Mouse (Mus musculus) G1E (cell line): ENCODE data around the gene Eral1. TPM values are rescaled to one million over a fixed set of nuclear protein-coding genes. Genes with fewer than 3 reads are reported as not detected.

Experiments used
- ATAC-seq: 2 replicates; pipeline ENCODE4 v1.8.0; 2016; ENCODE audit warnings: mild to moderate bottlenecking; ENCODE audit not compliant: insufficient number of reproducible peaks, poor library complexity, low FRiP score, severe bottlenecking; ENCODE audit errors: extremely low read depth
- DNase-seq: peaks from one replicate; pipeline ENCODE4 v3.0.0; 2012; ENCODE audit warnings: low spot score
- H3K27me3 ChIP-seq: 2 replicates; pipeline ENCODE4 v1.6.1; 2012; ENCODE audit warnings: mild to moderate bottlenecking, low read length, inconsistent platforms; ENCODE audit not compliant: insufficient read depth
- H3K36me3 ChIP-seq: replicated peaks from 2 replicates; pipeline ENCODE3; 2012; ENCODE audit warnings: mild to moderate bottlenecking, inconsistent platforms
- H3K4me1 ChIP-seq: 2 replicates; pipeline ENCODE4 v1.6.1; 2012; ENCODE audit warnings: low read depth, low read length, inconsistent platforms, mixed read lengths; ENCODE audit not compliant: insufficient read depth
- H3K4me3 ChIP-seq: 2 replicates; pipeline ENCODE4 v1.5.1; 2012; ENCODE audit warnings: low read depth, mild to moderate bottlenecking, inconsistent platforms, low read length, moderate library complexity, mixed read lengths
- H3K9me3 ChIP-seq: replicated peaks from 2 replicates; pipeline ENCODE4 v1.6.1; 2012; ENCODE audit warnings: inconsistent platforms
- CTCF ChIP-seq: IDR thresholded peaks from 2 replicates; pipeline ENCODE4 v1.5.1; 2012; ENCODE audit warnings: low read depth, low read length, inconsistent platforms, mixed read lengths
- GATA1 ChIP-seq: IDR thresholded peaks from 2 replicates; pipeline ENCODE4 v1.6.1; 2012; ENCODE audit warnings: borderline replicate concordance, low read length, inconsistent platforms, mixed read lengths
- GATA2 ChIP-seq: IDR thresholded peaks from 2 replicates; pipeline ENCODE4 v1.6.1; 2012; ENCODE audit warnings: low read depth, low read length, inconsistent platforms, borderline replicate concordance
- POLR2AphosphoS5 ChIP-seq: IDR thresholded peaks from 2 replicates; pipeline ENCODE4 v1.6.1; 2012; ENCODE audit warnings: low read depth, low read length, inconsistent platforms; ENCODE audit not compliant: insufficient replicate concordance
- TAL1 ChIP-seq: conservative IDR thresholded peaks from 2 replicates; pipeline ENCODE4 v1.6.1; 2012; ENCODE audit warnings: low read depth, low read length, inconsistent platforms, mixed read lengths
- polyA plus RNA-seq: library from polyadenylated mRNA; stranded (reverse); fragments of >175 nt; gene quantifications from 2 replicates; pipeline ENCODE4 v1.2.3, GENCODE M21; 2012
- total RNA-seq, 2 experiments: library from RNA; stranded (forward) in 1 of 2; stranded (reverse) in 1 of 2; fragments of 200-1000 nt in 1 of 2; fragments of >200 nt in 1 of 2; fragmentation: Nextera tagmentation in 1 of 2; gene quantifications; 2 replicates each; pipeline ENCODE4 v1.2.3; 2014 to 2017

The Eral1 gene
- total and polyA plus RNA-seq, 3 experiments = 8.7 to 65.4 (median 35.7) TPM

DNA sequence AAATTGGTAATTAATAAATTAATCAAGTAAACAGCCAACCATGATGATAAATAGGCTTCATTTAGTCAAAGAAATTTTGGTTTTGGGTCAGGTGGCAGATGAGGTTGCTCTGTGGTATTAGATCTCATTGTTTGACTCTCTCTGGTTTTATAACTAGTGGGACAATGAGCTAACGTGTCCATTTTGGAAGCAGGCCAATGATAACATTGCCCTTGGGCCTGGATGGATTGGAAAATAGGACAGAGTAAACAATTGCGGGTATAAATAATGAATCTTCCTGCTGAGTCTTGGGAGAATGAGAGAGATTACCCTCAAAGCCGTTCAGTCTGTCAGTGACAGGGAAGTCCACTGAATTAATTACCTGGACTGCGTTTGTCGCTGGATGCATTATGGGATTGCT lies 41.0 kb upstream of the Eral1 start:
- H3K27me3 ChIP-seq = no peaks in the 10 kb centered on the region
- no peak for DNase-seq
- peaks cover 83% of the 10 kb centered on the region for H3K4me1 ChIP-seq
- H3K9me3 ChIP-seq = no peaks in the 10 kb centered on the region
- H3K4me3 ChIP-seq = no peak overlapping the region
- TF ChIP-seq TAL1 (no peak), GATA2 (no peak), POLR2AphosphoS5 (no peak), CTCF (no peak), GATA1 (no peak)
- peaks cover 12% of the 10 kb centered on the region for H3K36me3 ChIP-seq
- no peak for ATAC-seq

DNA sequence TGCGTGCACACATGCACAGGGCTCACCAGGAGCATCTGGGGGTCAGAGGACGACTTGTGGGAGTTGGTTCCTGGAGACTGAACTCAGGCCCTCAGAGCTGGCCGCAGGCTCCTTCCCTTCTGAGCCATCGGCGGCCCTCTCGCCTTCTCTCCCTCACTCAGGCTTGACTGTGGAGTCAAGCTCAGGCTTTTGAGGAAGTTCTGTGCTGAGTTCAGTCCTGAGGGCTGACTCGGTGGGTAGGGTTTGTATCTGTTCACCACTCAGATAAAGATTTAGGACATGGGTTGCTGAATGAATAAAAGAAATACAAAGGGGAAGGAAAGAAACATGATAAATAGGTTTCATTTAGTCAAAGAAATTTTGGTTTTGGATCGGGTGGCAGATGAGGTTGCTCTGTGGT lies 39.7 kb upstream of the Eral1 start:
- TF ChIP-seq POLR2AphosphoS5 = no peak
- TF ChIP-seq GATA2 = no peak
- TF ChIP-seq CTCF = no peak
- no peak for TF ChIP-seq GATA1
- no peak for TF ChIP-seq TAL1
- Histone ChIP-seq H3K4me1 (peaks cover 84% of the 10 kb centered on the region), H3K27me3 (no peaks in the 10 kb centered on the region), H3K36me3 (peaks cover 12% of the 10 kb centered on the region), H3K4me3 (peak overlapping the region; percentile 59; the same call in 1 of the 2 replicates), H3K9me3 (no peaks in the 10 kb centered on the region)
- ATAC-seq (no peak), DNase-seq (peak; percentile 40)

DNA sequence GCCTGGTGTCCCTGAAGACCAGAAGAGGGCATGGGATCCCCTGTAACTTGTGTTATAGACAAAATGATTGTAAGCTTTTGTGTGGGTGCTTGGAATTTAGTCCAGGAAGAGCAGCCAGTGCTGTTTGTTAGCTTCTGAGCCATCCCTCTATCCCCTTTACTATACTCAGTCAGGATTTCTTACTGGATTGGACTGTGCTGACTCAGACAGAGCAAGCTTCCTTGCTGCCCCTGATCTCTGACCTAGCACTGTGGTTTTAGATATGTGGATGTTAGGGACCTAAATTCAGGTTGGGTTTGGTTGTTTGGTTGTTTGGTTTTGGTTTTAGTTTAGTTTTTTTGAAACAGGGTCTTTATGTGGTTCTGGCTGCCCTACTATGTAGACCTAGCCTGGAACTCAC lies 38.3 kb upstream of the Eral1 start:
- DNase-seq (no peak), ATAC-seq (no peak)
- H3K4me1 ChIP-seq = peaks cover 82% of the 10 kb centered on the region
- peaks cover 14% of the 10 kb centered on the region for H3K36me3 ChIP-seq
- TF ChIP-seq CTCF (no peak), POLR2AphosphoS5 (no peak), GATA2 (no peak), TAL1 (no peak), GATA1 (no peak)
- H3K9me3 ChIP-seq = no peaks in the 10 kb centered on the region
- no peak overlapping the region for H3K4me3 ChIP-seq
- no peaks in the 10 kb centered on the region for H3K27me3 ChIP-seq

- no peak for DNase-seq
- Histone ChIP-seq H3K36me3 (peaks cover 13% of the 10 kb centered on the region), H3K27me3 (no peaks in the 10 kb centered on the region), H3K4me3 (peak overlapping the region; percentile 84), H3K9me3 (no peaks in the 10 kb centered on the region), H3K4me1 (peaks cover 74% of the 10 kb centered on the region)
- ATAC-seq = no peak
- TF ChIP-seq GATA1 (no peak), TAL1 (no peak), CTCF (no peak), GATA2 (no peak), POLR2AphosphoS5 (no peak)
These were observed 35.9 kb upstream of the Eral1 start for GRCm38 (mm10) chr11:78116146-78116410.

DNA sequence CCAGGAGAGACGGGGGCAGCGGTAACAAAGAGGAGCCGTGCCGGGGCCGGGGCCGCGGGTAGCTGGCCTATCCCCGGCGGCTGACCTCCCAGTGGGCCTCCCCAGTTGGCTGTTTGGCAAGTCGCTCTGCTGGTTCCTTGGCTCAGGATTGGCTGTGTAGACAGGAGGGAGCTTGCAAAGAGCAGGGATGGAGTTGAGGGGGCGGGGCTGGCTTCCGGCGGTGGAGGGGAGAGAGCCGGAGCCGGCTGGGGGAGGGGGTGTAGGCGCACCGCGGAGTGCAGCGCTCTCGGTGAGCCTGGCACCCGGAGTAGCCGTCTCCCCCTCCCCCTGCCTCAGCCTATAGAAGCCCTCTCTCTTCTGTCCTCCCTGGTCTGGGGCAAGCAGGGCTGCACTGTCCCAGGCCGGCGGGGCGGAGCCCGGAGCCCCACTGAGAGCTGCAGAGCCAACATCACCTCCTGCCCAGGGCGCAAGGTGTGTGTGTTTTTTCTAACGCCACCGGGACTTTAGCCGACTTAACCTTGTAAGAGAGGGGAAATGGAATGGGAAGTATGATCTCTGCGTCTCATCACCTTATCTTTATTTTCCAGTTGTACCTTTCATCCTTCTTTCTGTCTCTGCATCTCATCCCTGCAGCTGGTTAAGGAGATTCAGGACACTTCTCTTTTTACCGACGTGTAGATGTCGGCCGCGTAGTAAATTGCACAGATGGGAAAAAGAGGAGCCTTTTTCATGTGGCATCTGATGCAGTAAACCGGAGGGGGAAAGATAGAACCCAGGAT lies 35.4 kb upstream of the Eral1 start:
- DNase-seq (peak; percentile 98), ATAC-seq (peak; percentile 94)
- no peaks in the 10 kb centered on the region for H3K9me3 ChIP-seq
- H3K4me1 ChIP-seq = peaks cover 68% of the 10 kb centered on the region
- H3K27me3 ChIP-seq = no peaks in the 10 kb centered on the region
- TF ChIP-seq TAL1 = peak; percentile 69
- no peak for TF ChIP-seq POLR2AphosphoS5
- H3K4me3 ChIP-seq = peak overlapping the region; percentile 84
- H3K36me3 ChIP-seq = peaks cover 13% of the 10 kb centered on the region

- DNase-seq (no peak), ATAC-seq (no peak)
- Histone ChIP-seq H3K4me1 (peaks cover 66% of the 10 kb centered on the region), H3K9me3 (no peaks in the 10 kb centered on the region), H3K4me3 (peak overlapping the region; percentile 84), H3K36me3 (peaks cover 11% of the 10 kb centered on the region), H3K27me3 (no peaks in the 10 kb centered on the region)
- TF ChIP-seq TAL1 = no peak
- no peak for TF ChIP-seq CTCF
- TF ChIP-seq POLR2AphosphoS5 = no peak
- TF ChIP-seq GATA1 = no peak
- TF ChIP-seq GATA2 = no peak
These were observed 34.6 kb upstream of the Eral1 start for GRCm38 (mm10) chr11:78114676-78115366.
